Mouse (Mus musculus) lung, embryonic 15.5 days (tissue): ENCODE results near the gene Amdhd1. TPM values are rescaled to one million over a fixed set of nuclear protein-coding genes. Genes with fewer than 3 reads are reported as not detected.
A peak's percentile ranks its signal among the peaks of the same experiment; 100 is the strongest.
"Not testable (repeated sequence)": the region's sequence is repeated elsewhere in the genome, so short reads cannot be mapped to it uniquely, and the experiment has no call there.

ENCODE experiments used
- ATAC-seq: fragments of 200-750 bp; cut with Nextera tagmentation; 2 replicates; pipeline ENCODE4 v1.8.0; 2017; ENCODE audit warnings: moderate number of reproducible peaks, borderline replicate concordance; ENCODE audit not compliant: low FRiP score, low TSS enrichment; ENCODE audit errors: extremely low read depth
- H3K27ac ChIP-seq: fragments of 300-500 bp; sonication (generic); 2 replicates; pipeline ENCODE4 v1.5.1; 2015; ENCODE audit warnings: moderate library complexity, mild to moderate bottlenecking, inconsistent platforms
- H3K27me3 ChIP-seq: fragments of 300-500 bp; sonication (generic); 2 replicates; pipeline ENCODE4 v1.6.1; 2015; ENCODE audit warnings: inconsistent platforms
- H3K36me3 ChIP-seq: fragments of 300-500 bp; sonication (generic); 2 replicates; pipeline ENCODE4 v1.6.1; 2015; ENCODE audit warnings: inconsistent platforms
- H3K4me1 ChIP-seq: fragments of 300-500 bp; sonication (generic); 2 replicates; pipeline ENCODE4 v1.6.1; 2015; ENCODE audit warnings: inconsistent platforms
- H3K4me2 ChIP-seq: fragments of 300-500 bp; sonication (generic); 2 replicates; pipeline ENCODE4 v1.6.1; 2015; ENCODE audit warnings: inconsistent platforms, mild to moderate bottlenecking, moderate library complexity
- H3K4me3 ChIP-seq: fragments of 300-500 bp; sonication (generic); 2 replicates; pipeline ENCODE4 v1.5.1; 2015; ENCODE audit warnings: mild to moderate bottlenecking, inconsistent platforms
- H3K9ac ChIP-seq: fragments of 300-500 bp; sonication (generic); 2 replicates; pipeline ENCODE4 v1.6.1; 2015; ENCODE audit warnings: inconsistent platforms
- H3K9me3 ChIP-seq: fragments of 300-500 bp; sonication (generic); 2 replicates; pipeline ENCODE4 v1.6.1; 2016; ENCODE audit warnings: inconsistent platforms
- WGBS: fragments of 180-500 bp; shearing (Covaris S2); methylation state at CpG from one replicate; pipeline ENCODE4 v1.1.7; 2015; 5-methylcytosine and 5-hydroxymethylcytosine counted together
- polyA plus RNA-seq: library from polyadenylated mRNA; unstranded; fragments of >200 nt; fragmentation: Nextera tagmentation; extraction: Ambion mirVana; gene quantifications from 2 replicates; pipeline ENCODE4 v1.2.1, GENCODE M21; 2015

The Amdhd1 gene
- polyA plus RNA-seq, 1 experiment from 2014 or later: 0.27 TPM

GRCm38 (mm10) chr10:93559786-93560185 lies 20.0 kb upstream of the Amdhd1 start:
- Histone ChIP-seq H3K27me3 (no peaks in the 10 kb centered on the region), H3K36me3 (no peaks in the 10 kb centered on the region), H3K9ac (no peak overlapping the region), H3K27ac (no peak overlapping the region), H3K4me3 (no peak overlapping the region), H3K9me3 (no peaks in the 10 kb centered on the region), H3K4me1 (no peaks in the 10 kb centered on the region), H3K4me2 (no peak overlapping the region)
- WGBS: 52% methylated on average over 9 of the region's 9 CpGs
- peak; percentile 31; the same call in 1 of the 2 replicates for ATAC-seq

- H3K36me3 ChIP-seq, H3K27me3 ChIP-seq, H3K9ac ChIP-seq, ATAC-seq, H3K4me2 ChIP-seq, H3K4me1 ChIP-seq, H3K27ac ChIP-seq, H3K4me3 ChIP-seq, H3K9me3 ChIP-seq: not testable (repeated sequence)
- WGBS: 65% methylated on average over 2 of the region's 2 CpGs
Observed at GRCm38 (mm10) chr10:93557971-93558370, 18.1 kb upstream of the Amdhd1 start.

- Histone ChIP-seq H3K27me3 (no peaks in the 10 kb centered on the region), H3K4me2 (no peak overlapping the region), H3K4me1 (no peaks in the 10 kb centered on the region), H3K27ac (no peak overlapping the region), H3K36me3 (no peaks in the 10 kb centered on the region), H3K4me3 (no peak overlapping the region), H3K9ac (no peak overlapping the region), H3K9me3 (no peaks in the 10 kb centered on the region)
- ATAC-seq: no peak
- 71% methylated on average over 8 of the region's 8 CpGs for WGBS
Observed at GRCm38 (mm10) chr10:93552596-93552995, 12.8 kb upstream of the Amdhd1 start.

GRCm38 (mm10) chr10:93549821-93550220 lies 10.0 kb upstream of the Amdhd1 start:
- no peak for ATAC-seq
- no peaks in the 10 kb centered on the region for H3K9me3 ChIP-seq
- 51% methylated on average over 10 of the region's 10 CpGs for WGBS
- H3K4me2 ChIP-seq: no peak overlapping the region
- H3K4me1 ChIP-seq: no peaks in the 10 kb centered on the region
- H3K27ac ChIP-seq: no peak overlapping the region
- no peak overlapping the region for H3K4me3 ChIP-seq
- H3K27me3 ChIP-seq: no peaks in the 10 kb centered on the region
- H3K9ac ChIP-seq: no peak overlapping the region
- no peaks in the 10 kb centered on the region for H3K36me3 ChIP-seq

GRCm38 (mm10) chr10:93548991-93549390 lies 9.2 kb upstream of the Amdhd1 start:
- ATAC-seq: no peak
- Histone ChIP-seq H3K4me1 (no peaks in the 10 kb centered on the region), H3K36me3 (no peaks in the 10 kb centered on the region), H3K9ac (no peak overlapping the region), H3K9me3 (no peaks in the 10 kb centered on the region), H3K4me3 (no peak overlapping the region), H3K27ac (no peak overlapping the region), H3K27me3 (no peaks in the 10 kb centered on the region), H3K4me2 (no peak overlapping the region)
- WGBS: 10% methylated on average over 7 of the region's 7 CpGs

GRCm38 (mm10) chr10:93547741-93548270 lies 8.0 kb upstream of the Amdhd1 start:
- ATAC-seq: no peak
- H3K27me3 ChIP-seq: no peaks in the 10 kb centered on the region
- no peak overlapping the region for H3K4me2 ChIP-seq
- H3K4me1 ChIP-seq: no peaks in the 10 kb centered on the region
- no peak overlapping the region for H3K4me3 ChIP-seq
- no peak overlapping the region for H3K27ac ChIP-seq
- no peaks in the 10 kb centered on the region for H3K36me3 ChIP-seq
- 95% methylated on average over 4 of the region's 4 CpGs for WGBS
- no peaks in the 10 kb centered on the region for H3K9me3 ChIP-seq
- no peak overlapping the region for H3K9ac ChIP-seq

GRCm38 (mm10) chr10:93544172-93544571 lies 4.3 kb upstream of the Amdhd1 start:
- no peak overlapping the region for H3K27ac ChIP-seq
- H3K4me3 ChIP-seq: no peak overlapping the region
- H3K4me2 ChIP-seq: no peak overlapping the region
- WGBS: 60% methylated on average over 5 of the region's 5 CpGs
- ATAC-seq: no peak
- no peaks in the 10 kb centered on the region for H3K27me3 ChIP-seq
- peaks cover 11% of the 10 kb centered on the region for H3K4me1 ChIP-seq
- no peaks in the 10 kb centered on the region for H3K9me3 ChIP-seq
- no peak overlapping the region for H3K9ac ChIP-seq
- no peaks in the 10 kb centered on the region for H3K36me3 ChIP-seq

GRCm38 (mm10) chr10:93543176-93543575 lies 3.3 kb upstream of the Amdhd1 start:
- 48% methylated on average over 6 of the region's 6 CpGs for WGBS
- H3K9ac ChIP-seq: no peak overlapping the region
- H3K4me3 ChIP-seq: no peak overlapping the region
- H3K27ac ChIP-seq: no peak overlapping the region
- H3K4me1 ChIP-seq: peaks cover 11% of the 10 kb centered on the region
- no peaks in the 10 kb centered on the region for H3K27me3 ChIP-seq
- ATAC-seq: no peak
- no peaks in the 10 kb centered on the region for H3K9me3 ChIP-seq
- no peaks in the 10 kb centered on the region for H3K36me3 ChIP-seq
- no peak overlapping the region for H3K4me2 ChIP-seq

- WGBS: 40% methylated on average over 4 of the region's 4 CpGs
- H3K9me3 ChIP-seq: no peaks in the 10 kb centered on the region
- no peak overlapping the region for H3K4me3 ChIP-seq
- H3K4me1 ChIP-seq: peaks cover 11% of the 10 kb centered on the region
- H3K4me2 ChIP-seq: no peak overlapping the region
- no peak overlapping the region for H3K9ac ChIP-seq
- H3K27me3 ChIP-seq: no peaks in the 10 kb centered on the region
- no peak for ATAC-seq
- H3K36me3 ChIP-seq: no peaks in the 10 kb centered on the region
- H3K27ac ChIP-seq: no peak overlapping the region
Observed at GRCm38 (mm10) chr10:93542356-93542755, 2.5 kb upstream of the Amdhd1 start.

GRCm38 (mm10) chr10:93541585-93541984 lies 1.8 kb upstream of the Amdhd1 start:
- Histone ChIP-seq H3K4me2 (no peak overlapping the region), H3K27ac (no peak overlapping the region), H3K9me3 (no peaks in the 10 kb centered on the region), H3K27me3 (no peaks in the 10 kb centered on the region), H3K9ac (no peak overlapping the region), H3K36me3 (no peaks in the 10 kb centered on the region), H3K4me3 (no peak overlapping the region), H3K4me1 (peaks cover 11% of the 10 kb centered on the region)
- 68% methylated on average over 1 of the region's 1 CpGs for WGBS
- ATAC-seq: no peak

- H3K27me3 ChIP-seq: peaks cover 3% of the 10 kb centered on the region; the same call in 1 of the 2 replicates
- H3K4me1 ChIP-seq: peaks cover 11% of the 10 kb centered on the region
- peak within 1 kb of the TSS; percentile 37; the same call in 1 of the 2 replicates for H3K9ac ChIP-seq
- peak within 1 kb of the TSS; percentile 44 for H3K4me3 ChIP-seq
- 0 out of 2 replicates have a peak within 1 kb of the TSS, but pooled peaks have one; percentile 37 for H3K27ac ChIP-seq
- H3K4me2 ChIP-seq: peak within 1 kb of the TSS; percentile 84
- no peaks in the 10 kb centered on the region for H3K9me3 ChIP-seq
- H3K36me3 ChIP-seq: no peaks in the 10 kb centered on the region
- peak; percentile 33 for ATAC-seq
- 53% methylated on average over 17 of the region's 17 CpGs for WGBS
Observed at GRCm38 (mm10) chr10:93540431-93541210, 788 bp upstream of the Amdhd1 start, which contains the start of gene Ccdc38. Gene Ccdc38, plus strand, starts transcription at chr10:93540632.

GRCm38 (mm10) chr10:93538818-93539217 lies 1.0 kb downstream of the Amdhd1 start:
- Histone ChIP-seq H3K4me1 (peaks cover 11% of the 10 kb centered on the region), H3K9ac (no peak overlapping the region), H3K36me3 (no peaks in the 10 kb centered on the region), H3K9me3 (no peaks in the 10 kb centered on the region), H3K4me3 (no peak overlapping the region), H3K27me3 (peaks cover 14% of the 10 kb centered on the region; the same call in 1 of the 2 replicates), H3K4me2 (no peak overlapping the region), H3K27ac (no peak overlapping the region)
- no peak for ATAC-seq
- WGBS: 41% methylated on average over 6 of the region's 6 CpGs
